Mouse (Mus musculus) G1E (cell line): Measurements from ENCODE around the gene Gm5475.

ENCODE experiments used
- CTCF ChIP-seq: IDR thresholded peaks from 2 replicates; pipeline ENCODE4 v1.5.1; 2012; ENCODE audit warnings: low read depth, low read length, inconsistent platforms, mixed read lengths
- GATA1 ChIP-seq: IDR thresholded peaks from 2 replicates; pipeline ENCODE4 v1.6.1; 2012; ENCODE audit warnings: borderline replicate concordance, low read length, inconsistent platforms, mixed read lengths
- POLR2AphosphoS5 ChIP-seq: IDR thresholded peaks from 2 replicates; pipeline ENCODE4 v1.6.1; 2012; ENCODE audit warnings: low read depth, low read length, inconsistent platforms; ENCODE audit not compliant: insufficient replicate concordance

DNA sequence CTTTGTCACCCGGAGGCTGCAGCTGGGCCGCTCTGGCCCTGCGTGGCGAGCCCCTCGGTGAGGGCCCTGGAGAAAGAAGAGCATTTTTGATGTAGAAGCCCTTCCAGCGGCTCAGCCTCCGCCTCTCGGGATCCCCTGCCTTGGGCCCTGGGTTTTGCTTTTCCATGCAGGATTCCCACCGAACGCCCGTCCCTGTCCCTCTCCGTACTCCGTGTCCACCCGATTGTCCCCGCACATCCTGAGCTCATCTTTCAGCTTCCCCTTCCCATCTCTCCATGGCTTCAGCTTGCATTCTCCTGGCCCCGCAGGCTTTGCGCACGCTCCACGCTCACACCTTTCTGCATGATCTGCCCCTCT, 47.2 kb downstream of the Gm5475 start:
- TF ChIP-seq GATA1 (no peak), CTCF (no peak), POLR2AphosphoS5 (no peak)
